Mouse (Mus musculus) midbrain, embryonic 12.5 days (tissue): ENCODE measurements around the gene Cacna1g. TPM values are rescaled to one million over a fixed set of nuclear protein-coding genes. Genes with fewer than 3 reads are reported as not detected.

Source experiments
- ATAC-seq: fragments of 200-750 bp; cut with Nextera tagmentation; 2 replicates; pipeline ENCODE4 v1.8.0; 2017; ENCODE audit warnings: low read depth, moderate TSS enrichment, moderate library complexity; ENCODE audit not compliant: low FRiP score
- H3K27ac ChIP-seq: fragments of 300-500 bp; sonication (generic); replicated peaks from 2 replicates; pipeline ENCODE4 v1.5.1; 2016; ENCODE audit warnings: mild to moderate bottlenecking
- H3K27me3 ChIP-seq: fragments of 300-500 bp; sonication (generic); 2 replicates; pipeline ENCODE4 v1.6.1; 2016; ENCODE audit warnings: mild to moderate bottlenecking
- H3K36me3 ChIP-seq: fragments of 300-500 bp; sonication (generic); 2 replicates; pipeline ENCODE4 v1.6.1; 2016
- H3K4me1 ChIP-seq: fragments of 300-500 bp; sonication (generic); 2 replicates; pipeline ENCODE4 v1.6.1; 2016
- H3K4me2 ChIP-seq: fragments of 300-500 bp; sonication (generic); replicated peaks from 2 replicates; pipeline ENCODE4 v1.6.1; 2016; ENCODE audit warnings: mild to moderate bottlenecking, moderate library complexity
- H3K4me3 ChIP-seq: fragments of 300-500 bp; sonication (generic); 2 replicates; pipeline ENCODE4 v1.5.1; 2016; ENCODE audit warnings: mild to moderate bottlenecking
- H3K9ac ChIP-seq: fragments of 300-500 bp; sonication (generic); replicated peaks from 2 replicates; pipeline ENCODE4 v1.6.1; 2016; ENCODE audit warnings: mild to moderate bottlenecking, moderate library complexity
- H3K9me3 ChIP-seq: fragments of 300-500 bp; sonication (generic); 2 replicates; pipeline ENCODE4 v1.6.1; 2016; ENCODE audit warnings: mild to moderate bottlenecking
- WGBS: fragments of 180-500 bp; shearing (Covaris S2); methylation state at CpG from one replicate; pipeline ENCODE4 v1.1.7; 2016; 5-methylcytosine and 5-hydroxymethylcytosine counted together
- polyA plus RNA-seq: library from polyadenylated mRNA; unstranded; fragments of >200 nt; fragmentation: Nextera tagmentation; extraction: Ambion mirVana; gene quantifications from 2 replicates; pipeline ENCODE4 v1.2.1, GENCODE M21; 2016

The Cacna1g gene
- polyA plus RNA-seq, 1 experiment from 2014 or later, result 16.2 TPM

DNA sequence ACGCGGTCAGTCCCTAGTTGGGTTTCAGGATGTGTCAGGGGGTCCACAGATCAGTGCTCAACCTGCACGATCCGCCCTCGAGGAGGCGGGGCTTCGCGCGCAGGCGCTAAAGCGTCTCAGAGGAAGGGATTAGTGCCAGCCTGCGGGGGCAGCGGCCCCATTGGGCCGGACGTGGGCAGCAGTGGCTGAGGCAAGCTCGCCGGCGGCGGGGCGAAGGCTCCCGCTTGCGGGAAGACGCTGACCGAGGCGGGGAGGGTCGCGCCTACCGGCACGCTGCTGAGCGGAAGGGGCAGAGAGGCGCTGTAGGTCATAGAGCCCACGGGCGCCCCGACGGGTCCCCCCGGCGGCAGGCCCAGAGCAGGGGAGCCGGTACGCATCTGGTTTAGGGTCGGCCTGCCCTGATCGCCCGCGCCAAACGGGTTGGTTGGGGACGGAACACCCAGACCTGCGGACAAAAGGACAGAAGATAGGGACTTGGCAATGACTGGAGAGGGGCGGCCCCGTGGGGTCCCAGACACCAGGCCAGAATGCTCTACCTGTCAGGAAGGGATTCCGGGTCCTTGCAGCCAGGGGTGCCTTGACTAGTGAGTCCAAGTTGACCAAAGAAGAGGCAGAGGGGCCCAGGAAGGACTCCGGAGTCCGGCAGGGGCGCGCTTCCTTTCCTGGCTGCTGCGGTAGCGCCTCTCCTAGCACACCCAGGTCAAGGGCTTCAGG is 17.2 kb upstream of the Cacna1g start:
- Histone ChIP-seq H3K27ac (no peak overlapping the region), H3K27me3 (peaks cover 74% of the 10 kb centered on the region)

DNA sequence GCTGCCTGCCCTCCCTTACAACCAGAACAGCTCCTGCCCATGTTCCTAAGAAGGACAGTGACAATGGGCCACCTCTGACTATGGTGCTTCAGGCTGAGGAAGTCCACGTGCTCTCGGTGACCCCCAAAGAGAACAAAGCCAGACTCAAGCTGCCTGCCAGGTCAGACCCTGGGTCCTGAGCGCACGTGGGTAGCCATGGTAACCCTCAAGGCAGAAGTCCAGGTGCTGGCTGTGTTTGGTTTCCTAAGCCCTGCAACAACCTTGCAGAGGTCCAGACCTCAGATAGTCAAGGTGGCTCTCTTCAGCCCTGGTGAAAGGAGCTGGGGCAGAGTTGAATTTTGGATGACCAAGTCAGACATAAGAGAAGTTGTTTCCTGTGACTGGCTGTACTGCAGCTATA is 15.7 kb upstream of the Cacna1g start:
- Histone ChIP-seq H3K27me3 (peaks cover 82% of the 10 kb centered on the region), H3K9me3 (no peaks in the 10 kb centered on the region), H3K4me3 (no peak overlapping the region), H3K4me1 (peaks cover 12% of the 10 kb centered on the region), H3K9ac (no peak overlapping the region), H3K27ac (no peak overlapping the region), H3K36me3 (no peaks in the 10 kb centered on the region), H3K4me2 (no peak overlapping the region)
- 39% methylated on average over 4 of the region's 4 CpGs for WGBS
- no peak for ATAC-seq

More for the DNA sequence above, 17.2 kb upstream of the Cacna1g start:
- Histone ChIP-seq H3K4me3 (peak overlapping the region; percentile 53), H3K9ac (peak overlapping the region; percentile 65), H3K9me3 (no peaks in the 10 kb centered on the region), H3K4me1 (peaks cover 12% of the 10 kb centered on the region), H3K4me2 (peak overlapping the region; percentile 78), H3K36me3 (no peaks in the 10 kb centered on the region)
- peak; percentile 70 for ATAC-seq
- WGBS, result 5% methylated on average over 55 of the region's 55 CpGs

DNA sequence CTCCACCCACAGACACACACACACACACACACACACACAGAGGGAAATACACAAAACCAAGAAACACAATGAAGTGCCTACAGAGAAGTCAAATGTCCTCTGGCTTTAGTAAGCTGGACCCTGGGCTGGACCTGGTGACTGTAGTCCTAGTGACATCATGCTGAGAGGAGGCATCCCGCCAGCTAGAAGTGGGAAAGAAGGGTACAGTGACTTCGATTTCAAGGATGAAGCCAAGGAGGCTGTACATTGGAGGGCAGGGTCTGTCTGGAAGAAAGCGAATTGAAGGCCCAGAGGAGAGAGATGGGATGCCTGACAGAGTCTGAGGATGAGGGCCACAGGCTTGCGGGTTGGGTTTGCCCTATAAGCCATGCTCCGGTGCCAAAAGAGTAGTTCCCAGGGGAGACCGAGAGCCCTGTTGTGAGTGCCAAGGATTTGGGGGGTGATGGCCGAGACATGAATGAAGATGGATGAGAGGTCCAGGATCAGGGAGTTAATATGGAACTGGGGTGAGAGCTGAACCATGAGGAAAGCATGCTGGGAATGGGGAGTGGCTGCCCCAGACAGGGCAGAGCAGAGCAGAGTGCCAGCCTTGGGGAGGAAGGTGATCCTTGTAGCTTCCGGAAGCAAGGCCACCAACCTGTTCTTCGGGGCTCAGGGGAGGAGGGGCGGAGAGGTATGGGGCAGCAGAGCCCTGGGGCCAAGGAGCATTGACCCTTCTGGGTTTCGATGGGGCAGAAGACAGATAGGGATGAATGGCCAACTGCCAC is 15.0 kb upstream of the Cacna1g start:
- Histone ChIP-seq H3K9me3 (no peaks in the 10 kb centered on the region), H3K4me2 (no peak overlapping the region), H3K4me3 (no peak overlapping the region), H3K27me3 (peaks cover 81% of the 10 kb centered on the region), H3K9ac (no peak overlapping the region), H3K4me1 (peaks cover 12% of the 10 kb centered on the region), H3K36me3 (no peaks in the 10 kb centered on the region), H3K27ac (no peak overlapping the region)
- ATAC-seq, result no peak
- WGBS, result 91% methylated on average over 11 of the region's 11 CpGs

DNA sequence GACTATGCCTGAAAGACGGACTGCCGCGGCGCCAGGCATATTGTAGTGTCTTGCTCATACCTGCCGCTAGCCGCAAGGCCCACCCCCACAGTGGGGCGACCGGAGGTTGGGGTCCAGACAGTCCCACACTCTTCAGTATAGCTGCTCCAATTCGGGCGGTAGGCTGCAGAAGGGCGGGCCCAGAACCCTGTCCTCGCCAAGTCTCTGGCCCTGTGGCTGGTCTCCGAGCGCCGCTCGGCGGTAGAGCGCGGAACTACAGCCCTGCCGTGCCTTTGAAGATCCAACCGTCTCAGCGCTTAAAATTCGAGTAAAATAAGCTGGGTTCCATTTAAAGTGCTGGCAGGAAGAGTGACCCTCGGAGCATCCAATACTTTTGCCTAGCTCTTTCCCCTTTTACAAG is 12.0 kb upstream of the Cacna1g start, which contains the start of gene Spata20:
Spata20 (minus strand) TSS at position 179 of the 400 bp plus-strand sequence.
- no peaks in the 10 kb centered on the region for H3K9me3 ChIP-seq
- 2% methylated on average over 24 of the region's 24 CpGs for WGBS
- no peaks in the 10 kb centered on the region for H3K36me3 ChIP-seq
- no peak within 1 kb of the TSS for H3K27ac ChIP-seq
- H3K9ac ChIP-seq, result no peak within 1 kb of the TSS
- H3K4me3 ChIP-seq, result no peak within 1 kb of the TSS
- H3K27me3 ChIP-seq, result peaks cover 77% of the 10 kb centered on the region
- ATAC-seq, result peak; percentile 82
- peaks cover 5% of the 10 kb centered on the region; the same call in 1 of the 2 replicates for H3K4me1 ChIP-seq
- no peak within 1 kb of the TSS; the same call in 1 of the 2 replicates for H3K4me2 ChIP-seq

DNA sequence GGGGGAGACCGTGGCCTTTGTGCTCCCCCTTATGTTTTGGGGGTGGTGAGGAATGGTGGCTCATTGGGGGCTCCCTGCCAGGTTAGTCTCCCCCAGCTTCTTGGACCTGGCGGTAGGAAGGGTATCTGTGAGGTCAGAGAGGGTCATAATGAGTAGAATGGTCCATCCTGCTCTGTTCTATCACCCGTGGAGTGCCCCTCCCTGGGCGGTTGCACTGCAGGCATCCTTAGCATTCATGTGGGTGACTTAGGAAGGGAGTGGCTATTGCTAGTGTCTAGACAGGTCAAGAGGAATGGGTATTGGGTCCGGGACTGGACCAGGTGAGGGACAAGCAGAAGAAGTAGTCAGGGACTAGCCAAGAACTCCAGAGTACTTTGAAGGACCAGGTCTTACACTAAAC is 11.2 kb upstream of the Cacna1g start:
- Histone ChIP-seq H3K4me2 (no peak overlapping the region), H3K4me3 (no peak overlapping the region), H3K9me3 (no peaks in the 10 kb centered on the region), H3K36me3 (no peaks in the 10 kb centered on the region), H3K27ac (no peak overlapping the region), H3K27me3 (peaks cover 73% of the 10 kb centered on the region), H3K9ac (no peak overlapping the region), H3K4me1 (no peaks in the 10 kb centered on the region; the same call in 1 of the 2 replicates)
- WGBS, result 84% methylated on average over 5 of the region's 5 CpGs
- ATAC-seq, result no peak

DNA sequence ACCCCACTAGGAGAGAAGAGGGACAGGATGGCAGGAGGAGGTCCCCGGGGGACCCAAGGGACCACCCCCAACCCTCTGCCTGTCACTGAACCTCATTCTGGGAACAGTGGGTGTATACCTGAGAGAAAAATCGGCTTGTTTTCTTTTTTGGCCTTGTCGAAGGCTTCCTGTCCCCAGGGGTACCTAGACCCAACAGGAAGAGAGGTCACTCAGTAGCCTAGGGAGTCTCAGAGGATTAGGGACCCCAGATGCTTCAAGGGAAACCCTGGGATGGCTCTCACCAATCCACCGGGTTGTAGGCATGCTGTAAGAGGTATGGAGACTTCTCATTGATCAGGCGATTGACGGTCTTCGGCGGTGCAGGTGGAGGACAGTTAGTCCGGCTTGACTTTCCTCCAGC is 10.6 kb upstream of the Cacna1g start:
- Histone ChIP-seq H3K27ac (no peak overlapping the region), H3K4me3 (no peak overlapping the region), H3K27me3 (peaks cover 68% of the 10 kb centered on the region), H3K4me2 (no peak overlapping the region), H3K9me3 (no peaks in the 10 kb centered on the region), H3K9ac (no peak overlapping the region), H3K4me1 (no peaks in the 10 kb centered on the region; the same call in 1 of the 2 replicates), H3K36me3 (no peaks in the 10 kb centered on the region)
- no peak for ATAC-seq
- 87% methylated on average over 9 of the region's 9 CpGs for WGBS

DNA sequence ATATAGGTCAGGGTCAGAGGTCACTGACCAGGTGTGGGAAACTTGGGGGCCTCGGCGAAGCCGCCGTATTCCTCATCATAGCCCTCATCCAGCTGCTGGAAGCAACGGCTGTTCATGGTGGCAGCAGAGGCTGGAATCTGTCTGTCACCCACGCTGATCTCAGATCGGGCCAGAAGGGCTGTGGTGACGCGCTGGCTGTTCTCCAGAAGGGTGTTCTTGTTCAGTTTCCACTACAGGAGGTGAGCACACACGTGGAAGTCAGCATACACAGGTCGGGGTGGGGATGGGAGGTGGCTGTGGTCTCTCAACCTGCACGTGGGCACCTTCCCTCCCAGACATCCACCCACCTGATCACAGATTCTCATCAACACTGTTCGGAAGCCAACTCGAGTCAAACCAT is 9.9 kb upstream of the Cacna1g start:
- H3K4me3 ChIP-seq, result no peak overlapping the region
- H3K27me3 ChIP-seq, result peaks cover 64% of the 10 kb centered on the region
- WGBS, result 83% methylated on average over 14 of the region's 14 CpGs
- no peaks in the 10 kb centered on the region for H3K9me3 ChIP-seq
- H3K36me3 ChIP-seq, result no peaks in the 10 kb centered on the region
- no peak overlapping the region for H3K27ac ChIP-seq
- H3K9ac ChIP-seq, result no peak overlapping the region
- H3K4me2 ChIP-seq, result no peak overlapping the region
- no peaks in the 10 kb centered on the region; the same call in 1 of the 2 replicates for H3K4me1 ChIP-seq
- ATAC-seq, result no peak

DNA sequence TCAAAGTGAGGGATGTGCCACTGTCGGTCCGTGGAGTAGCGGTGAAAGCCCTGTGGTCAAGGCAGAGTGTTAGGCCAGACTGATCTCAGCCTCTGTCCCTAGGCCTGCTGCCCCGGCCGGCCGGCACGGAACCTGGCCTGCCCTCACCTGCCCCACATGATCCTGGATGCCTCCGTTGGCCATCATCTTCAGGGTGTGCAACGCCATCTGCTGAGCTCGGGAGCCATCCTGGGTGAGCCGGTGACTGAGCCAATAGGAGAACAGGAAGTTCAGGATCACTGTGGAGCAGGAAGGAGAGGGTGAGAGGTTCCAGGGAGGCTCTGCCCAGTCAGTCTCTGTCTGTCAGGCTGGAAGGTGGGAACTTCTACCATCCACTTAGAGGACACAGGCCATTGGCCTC is 9.4 kb upstream of the Cacna1g start:
- WGBS, result 85% methylated on average over 11 of the region's 11 CpGs

DNA sequence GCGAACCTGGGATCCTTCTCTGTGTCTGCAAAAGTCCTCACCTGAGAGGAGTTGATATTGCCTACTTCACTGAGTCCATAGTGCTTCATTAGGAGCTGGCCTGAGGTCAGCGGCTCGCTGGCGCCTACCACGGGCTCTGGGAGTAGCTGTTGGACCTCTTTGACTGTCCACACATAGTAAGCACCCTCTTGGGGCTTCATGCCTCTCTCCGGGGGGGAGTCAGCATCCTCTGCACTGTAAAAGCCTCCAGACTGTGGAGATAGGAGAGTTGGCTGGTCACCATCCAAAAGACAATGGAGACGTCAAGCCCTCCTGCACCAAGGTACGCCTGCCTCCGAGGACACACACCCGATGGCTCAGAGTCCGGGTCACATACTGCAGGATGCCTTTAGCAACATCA is 8.7 kb upstream of the Cacna1g start:
- 94% methylated on average over 11 of the region's 11 CpGs for WGBS
- Histone ChIP-seq H3K9ac (no peak overlapping the region), H3K27me3 (peaks cover 69% of the 10 kb centered on the region), H3K27ac (no peak overlapping the region), H3K36me3 (no peaks in the 10 kb centered on the region), H3K9me3 (no peaks in the 10 kb centered on the region), H3K4me2 (no peak overlapping the region), H3K4me3 (no peak overlapping the region), H3K4me1 (no peaks in the 10 kb centered on the region; the same call in 1 of the 2 replicates)
- no peak for ATAC-seq

More for the DNA sequence above, 9.4 kb upstream of the Cacna1g start:
- ATAC-seq, result no peak
- H3K9ac ChIP-seq, result no peak overlapping the region
- H3K36me3 ChIP-seq, result no peaks in the 10 kb centered on the region
- no peaks in the 10 kb centered on the region; the same call in 1 of the 2 replicates for H3K4me1 ChIP-seq
- H3K9me3 ChIP-seq, result no peaks in the 10 kb centered on the region
- no peak overlapping the region for H3K4me2 ChIP-seq
- peaks cover 65% of the 10 kb centered on the region for H3K27me3 ChIP-seq
- no peak overlapping the region for H3K27ac ChIP-seq
- no peak overlapping the region for H3K4me3 ChIP-seq

DNA sequence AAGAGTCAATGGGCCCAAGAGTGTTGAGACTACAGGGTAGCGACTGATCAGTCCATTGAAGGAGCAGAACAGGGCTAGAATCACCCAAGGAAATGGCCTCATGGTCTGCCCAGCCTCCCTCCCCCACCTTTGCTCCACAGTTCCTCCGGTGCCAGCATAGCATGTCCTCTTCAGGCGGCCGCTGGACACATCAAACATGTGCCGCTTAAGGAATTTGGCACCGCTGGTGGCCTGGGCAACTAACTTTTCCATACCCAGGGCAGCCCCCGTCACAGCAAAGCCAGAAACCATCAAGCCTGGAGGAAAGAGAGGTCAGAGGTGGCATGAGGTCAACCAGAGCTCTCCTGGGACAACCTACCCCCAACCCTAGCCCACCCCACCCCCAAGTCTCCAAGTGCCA is 8.0 kb upstream of the Cacna1g start:
- Histone ChIP-seq H3K27me3 (peaks cover 69% of the 10 kb centered on the region), H3K4me1 (no peaks in the 10 kb centered on the region; the same call in 1 of the 2 replicates), H3K36me3 (no peaks in the 10 kb centered on the region), H3K27ac (no peak overlapping the region), H3K4me3 (no peak overlapping the region), H3K9me3 (no peaks in the 10 kb centered on the region), H3K9ac (no peak overlapping the region), H3K4me2 (no peak overlapping the region)
- no peak for ATAC-seq
- 88% methylated on average over 7 of the region's 7 CpGs for WGBS

DNA sequence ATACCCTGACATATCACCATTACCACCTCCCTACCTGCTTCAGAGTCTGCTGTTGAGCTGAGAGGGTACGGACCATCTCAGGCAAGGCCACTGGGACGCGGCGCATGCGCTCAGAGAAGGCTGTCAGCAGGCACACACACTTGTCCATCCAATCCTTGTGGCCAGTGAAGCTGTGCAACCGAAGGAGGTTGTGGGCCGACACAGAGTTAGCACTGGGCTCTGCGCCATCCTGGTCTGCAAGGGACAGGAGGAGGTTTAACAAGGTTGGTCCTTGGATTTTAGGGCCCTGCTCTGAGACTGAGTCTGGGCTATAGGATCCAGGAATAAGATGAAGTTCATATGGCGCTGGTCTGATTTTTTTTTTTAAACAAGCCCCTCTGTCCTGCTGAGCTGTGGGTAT is 6.4 kb upstream of the Cacna1g start:
- Histone ChIP-seq H3K27me3 (peaks cover 73% of the 10 kb centered on the region), H3K27ac (no peak overlapping the region)
- ATAC-seq, result peak; percentile 3; the same call in 1 of the 2 replicates

DNA sequence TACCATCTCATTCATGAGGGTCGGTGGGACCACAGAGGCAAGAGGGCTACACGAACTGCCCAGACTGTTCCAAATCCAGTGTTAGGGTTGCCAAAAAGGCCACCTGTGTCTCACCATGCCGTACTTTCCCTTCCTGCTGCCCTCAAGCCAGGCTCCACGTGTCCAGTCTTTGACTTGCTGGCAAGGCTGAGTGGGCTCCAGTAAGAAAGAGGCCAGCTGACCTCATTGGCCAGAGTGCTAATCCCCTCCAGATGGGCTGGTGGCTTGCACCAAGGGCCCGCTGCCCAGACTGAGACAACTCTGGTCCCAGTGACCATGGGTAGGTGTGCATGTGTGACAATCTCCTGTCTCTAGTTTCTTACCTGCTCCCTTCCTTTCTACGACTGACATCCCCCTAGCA is 3.7 kb upstream of the Cacna1g start:
- 60% methylated on average over 6 of the region's 6 CpGs for WGBS
- no peak overlapping the region for H3K27ac ChIP-seq
- no peak overlapping the region for H3K9ac ChIP-seq
- H3K4me2 ChIP-seq, result no peak overlapping the region
- no peaks in the 10 kb centered on the region for H3K9me3 ChIP-seq
- no peak overlapping the region for H3K4me3 ChIP-seq
- peaks cover 34% of the 10 kb centered on the region for H3K4me1 ChIP-seq
- H3K27me3 ChIP-seq, result peaks cover 70% of the 10 kb centered on the region
- ATAC-seq, result no peak
- H3K36me3 ChIP-seq, result no peaks in the 10 kb centered on the region

More for the DNA sequence above, 6.4 kb upstream of the Cacna1g start:
- WGBS, result 81% methylated on average over 9 of the region's 9 CpGs
- H3K4me1 ChIP-seq, result peaks cover 10% of the 10 kb centered on the region
- H3K36me3 ChIP-seq, result no peaks in the 10 kb centered on the region
- H3K4me2 ChIP-seq, result no peak overlapping the region
- H3K4me3 ChIP-seq, result no peak overlapping the region
- no peak overlapping the region for H3K9ac ChIP-seq
- no peaks in the 10 kb centered on the region for H3K9me3 ChIP-seq
